Mouse (Mus musculus) intestine, embryonic 14.5 days (tissue): Measurements from ENCODE around the gene Gm44596. TPM values are rescaled to one million over a fixed set of nuclear protein-coding genes. Genes with fewer than 3 reads are reported as not detected.
A peak's percentile ranks its signal among the peaks of the same experiment; 100 is the strongest.

ENCODE experiments used
- ATAC-seq: fragments of 200-750 bp; cut with Nextera tagmentation; replicated peaks from 2 replicates; pipeline ENCODE4 v1.8.0; 2017; ENCODE audit warnings: low read depth, moderate number of reproducible peaks, moderate TSS enrichment, moderate library complexity; ENCODE audit not compliant: low FRiP score, low TSS enrichment
- DNase-seq: peaks from one replicate; pipeline ENCODE4 v3.0.0-alpha.2; 2018; ENCODE audit warnings: low spot score
- H3K27ac ChIP-seq: fragments of 300-500 bp; sonication (generic); 2 replicates; pipeline ENCODE4 v1.5.1; 2014; ENCODE audit warnings: low read depth, mild to moderate bottlenecking, control low read depth
- H3K27me3 ChIP-seq: fragments of 300-500 bp; sonication (generic); replicated peaks from 2 replicates; pipeline ENCODE4 v1.6.1; 2014; ENCODE audit warnings: low read length, control low read depth; ENCODE audit not compliant: control insufficient read depth, insufficient read depth
- H3K36me3 ChIP-seq: fragments of 300-500 bp; sonication (generic); 2 replicates; pipeline ENCODE4 v1.6.1; 2014; ENCODE audit warnings: low read length, control low read depth; ENCODE audit not compliant: control insufficient read depth, insufficient read depth
- H3K4me1 ChIP-seq: fragments of 300-500 bp; sonication (generic); replicated peaks from 2 replicates; pipeline ENCODE4 v1.6.1; 2014; ENCODE audit warnings: low read length, control low read depth, mixed read lengths; ENCODE audit not compliant: control insufficient read depth, insufficient read depth
- H3K4me2 ChIP-seq: fragments of 300-500 bp; sonication (generic); 2 replicates; pipeline ENCODE4 v1.6.1; 2014; ENCODE audit warnings: low read length
- H3K4me3 ChIP-seq: fragments of 300-500 bp; sonication (generic); 2 replicates; pipeline ENCODE4 v1.5.1; 2014; ENCODE audit warnings: low read depth, low read length, control low read depth, mixed read lengths
- H3K9ac ChIP-seq: fragments of 300-500 bp; sonication (generic); 2 replicates; pipeline ENCODE4 v1.6.1; 2014; ENCODE audit warnings: mild to moderate bottlenecking, low read length
- H3K9me3 ChIP-seq: fragments of 300-500 bp; sonication (generic); 2 replicates; pipeline ENCODE4 v1.6.1; 2016; ENCODE audit warnings: low read length, control low read depth; ENCODE audit not compliant: control insufficient read depth
- WGBS: fragments of 180-500 bp; shearing (Covaris S2); extraction: QIAGEN DNeasy Blood & Tissue Kit; methylation state at CpG from one replicate; pipeline ENCODE4 v1.1.7; 2014; 5-methylcytosine and 5-hydroxymethylcytosine counted together
- polyA plus RNA-seq: library from polyadenylated mRNA; unstranded; fragments of >200 nt; fragmentation: Nextera tagmentation; extraction: Ambion mirVana; gene quantifications from 2 replicates; pipeline ENCODE4 v1.2.1, GENCODE M21; 2014

Gm44596 gene
- polyA plus RNA-seq, 1 experiment from 2014 or later: not detected

- H3K9me3 ChIP-seq: no peaks in the 10 kb centered on the region
- H3K27ac ChIP-seq: no peak overlapping the region
- H3K4me2 ChIP-seq: no peak overlapping the region
- H3K27me3 ChIP-seq: no peaks in the 10 kb centered on the region
- no peaks in the 10 kb centered on the region for H3K36me3 ChIP-seq
- 64% methylated on average over 1 of the region's 1 CpGs for WGBS
- H3K4me3 ChIP-seq: no peak overlapping the region
- DNase-seq (no peak), ATAC-seq (no peak)
- no peak overlapping the region for H3K9ac ChIP-seq
- H3K4me1 ChIP-seq: no peaks in the 10 kb centered on the region
Measured at GRCm38 (mm10) chr6:128390683-128391082, 15.4 kb downstream of the Gm44596 start.

- H3K27me3 ChIP-seq: no peaks in the 10 kb centered on the region
- WGBS: 64% methylated on average over 7 of the region's 7 CpGs
- ATAC-seq (no peak), DNase-seq (no peak)
- H3K36me3 ChIP-seq: no peaks in the 10 kb centered on the region
- peaks cover 8% of the 10 kb centered on the region; the same call in 1 of the 2 replicates for H3K4me1 ChIP-seq
- no peaks in the 10 kb centered on the region for H3K9me3 ChIP-seq
- no peak overlapping the region for H3K9ac ChIP-seq
- no peak overlapping the region for H3K4me3 ChIP-seq
- H3K4me2 ChIP-seq: no peak overlapping the region
- H3K27ac ChIP-seq: no peak overlapping the region
Measured at GRCm38 (mm10) chr6:128397574-128398261, 22.4 kb downstream of the Gm44596 start.

GRCm38 (mm10) chr6:128398996-128399395 is 23.7 kb downstream of the Gm44596 start, which contains the start of gene Nrip2:
TSS of gene Nrip2 (plus strand) at chr6:128399296.
- ATAC-seq: no peak
- 69% methylated on average over 3 of the region's 3 CpGs for WGBS

GRCm38 (mm10) chr6:128399421-128400185 is 24.3 kb downstream of the Gm44596 start:
- Histone ChIP-seq H3K4me2 (peak overlapping the region; percentile 57), H3K27me3 (no peaks in the 10 kb centered on the region), H3K4me3 (peak overlapping the region; percentile 25), H3K36me3 (no peaks in the 10 kb centered on the region), H3K9ac (peak overlapping the region; percentile 37; the same call in 1 of the 2 replicates), H3K4me1 (peaks cover 8% of the 10 kb centered on the region; the same call in 1 of the 2 replicates), H3K27ac (peak overlapping the region; percentile 12; the same call in 1 of the 2 replicates), H3K9me3 (no peaks in the 10 kb centered on the region)
- 16% methylated on average over 15 of the region's 21 CpGs for WGBS
- peak; percentile 80 for DNase-seq
- peak; percentile 80 for ATAC-seq

More at GRCm38 (mm10) chr6:128398996-128399395, 23.7 kb downstream of the Gm44596 start, which contains the start of gene Nrip2:
- peak within 1 kb of the TSS; percentile 37; the same call in 1 of the 2 replicates for H3K9ac ChIP-seq
- no peaks in the 10 kb centered on the region for H3K9me3 ChIP-seq
- H3K4me2 ChIP-seq: peak within 1 kb of the TSS; percentile 57
- H3K4me1 ChIP-seq: peaks cover 8% of the 10 kb centered on the region; the same call in 1 of the 2 replicates
- H3K27me3 ChIP-seq: no peaks in the 10 kb centered on the region
- no peak for DNase-seq
- H3K36me3 ChIP-seq: no peaks in the 10 kb centered on the region
- peak within 1 kb of the TSS; percentile 25 for H3K4me3 ChIP-seq
- H3K27ac ChIP-seq: peak within 1 kb of the TSS; percentile 12; the same call in 1 of the 2 replicates

GRCm38 (mm10) chr6:128404708-128405107 is 29.4 kb downstream of the Gm44596 start:
- no peak for ATAC-seq
- Histone ChIP-seq H3K4me2 (no peak overlapping the region), H3K36me3 (peaks cover 34% of the 10 kb centered on the region), H3K9me3 (no peaks in the 10 kb centered on the region), H3K4me1 (peaks cover 7% of the 10 kb centered on the region; the same call in 1 of the 2 replicates), H3K27me3 (no peaks in the 10 kb centered on the region), H3K9ac (no peak overlapping the region), H3K4me3 (no peak overlapping the region), H3K27ac (no peak overlapping the region)
- WGBS: 51% methylated on average over 5 of the region's 5 CpGs
- DNase-seq: no peak

- Histone ChIP-seq H3K9me3 (no peaks in the 10 kb centered on the region), H3K27me3 (no peaks in the 10 kb centered on the region), H3K4me1 (no peaks in the 10 kb centered on the region), H3K27ac (no peak overlapping the region), H3K9ac (no peak overlapping the region), H3K4me2 (no peak overlapping the region), H3K4me3 (no peak overlapping the region), H3K36me3 (peaks cover 70% of the 10 kb centered on the region)
- DNase-seq (no peak), ATAC-seq (no peak)
- WGBS: 86% methylated on average over 7 of the region's 7 CpGs
Measured at GRCm38 (mm10) chr6:128408544-128409125, 33.3 kb downstream of the Gm44596 start.

GRCm38 (mm10) chr6:128410305-128410704 is 35.0 kb downstream of the Gm44596 start:
- ATAC-seq (no peak; the same call in 1 of the 2 replicates), DNase-seq (no peak)
- Histone ChIP-seq H3K9me3 (no peaks in the 10 kb centered on the region), H3K27me3 (no peaks in the 10 kb centered on the region), H3K27ac (no peak overlapping the region), H3K9ac (no peak overlapping the region), H3K4me1 (no peaks in the 10 kb centered on the region), H3K4me3 (no peak overlapping the region), H3K36me3 (peaks cover 70% of the 10 kb centered on the region), H3K4me2 (no peak overlapping the region)
- 93% methylated on average over 13 of the region's 13 CpGs for WGBS

- H3K27ac ChIP-seq: no peak overlapping the region
- 12% methylated on average over 3 of the region's 3 CpGs for WGBS
- ATAC-seq: peak; percentile 48; the same call in 1 of the 2 replicates
- no peaks in the 10 kb centered on the region for H3K27me3 ChIP-seq
- H3K36me3 ChIP-seq: peaks cover 71% of the 10 kb centered on the region
- no peak overlapping the region for H3K4me2 ChIP-seq
- no peaks in the 10 kb centered on the region for H3K9me3 ChIP-seq
- no peak overlapping the region for H3K9ac ChIP-seq
- peak; percentile 98 for DNase-seq
- H3K4me1 ChIP-seq: no peaks in the 10 kb centered on the region
- no peak overlapping the region for H3K4me3 ChIP-seq
Measured at GRCm38 (mm10) chr6:128411115-128411514, 35.8 kb downstream of the Gm44596 start.
